Mouse (Mus musculus): Measurements from ENCODE around the gene Cacfd1. TPM values are rescaled to one million over a fixed set of nuclear protein-coding genes. Genes with fewer than 3 reads are reported as not detected.

Cacfd1 gene
- total and polyA plus RNA-seq, 2 experiments = 17.7 to 58.0 TPM

DNA sequence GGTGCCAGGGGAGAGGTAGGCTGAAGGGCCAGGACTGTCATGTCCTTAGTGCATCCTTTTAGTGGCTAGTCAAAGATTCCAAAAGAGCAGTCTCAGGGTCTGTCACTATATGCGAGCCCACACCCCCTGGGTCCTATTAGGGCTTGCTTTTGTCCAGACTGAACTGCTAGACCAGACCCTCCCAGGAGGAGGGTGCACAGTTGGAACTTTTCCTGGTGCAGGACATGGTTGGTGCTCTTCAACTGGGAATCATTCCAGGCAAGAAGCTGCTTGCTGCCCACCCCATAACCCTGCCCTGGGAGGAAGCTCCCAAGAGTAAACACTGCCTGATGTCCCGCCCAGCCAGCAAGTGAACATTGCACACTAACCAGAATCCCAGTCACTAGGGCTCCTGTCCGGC lies 36.6 kb upstream of the Cacfd1 start, which contains the start of gene Adamts13:
Gene Adamts13 (plus strand): TSS at position 301 of the 400 bp plus-strand sequence.
- DNase-seq (ENCODE audit: extremely low read depth, low read depth, low spot score) = peak; percentile 23
- Histone ChIP-seq H3K9ac (ENCODE audit: low read depth, low read length) (peak within 1 kb of the TSS; percentile 25; the same call in 1 of the 2 replicates), H3K79me2 (ENCODE audit: control insufficient read depth, insufficient read depth, low read length) (no peaks in the 10 kb centered on the region), H3K27ac (replicated peaks; ENCODE audit: insufficient read depth, low read depth, low read length) (peak within 1 kb of the TSS; percentile 52), H3K36me3 (ENCODE audit: control insufficient read depth, insufficient read depth, low read length) (no peaks in the 10 kb centered on the region), H3K4me1 (ENCODE audit: control insufficient read depth, insufficient read depth, low read length) (no peaks in the 10 kb centered on the region), H3K4me3 (ENCODE audit: insufficient read depth, low read depth, low read length) (peak within 1 kb of the TSS; percentile 38; the same call in 1 of the 2 replicates), H3K27me3 (ENCODE audit: control insufficient read depth, insufficient read depth, low read length) (no peaks in the 10 kb centered on the region)
- 52% methylated on average over 3 of the region's 3 CpGs for WGBS
- TF ChIP-seq CTCF (IDR thresholded peaks at IDR 0.05; ENCODE audit: low read depth, low read length) (no peak), POLR2A (IDR thresholded peaks at IDR 0.05; ENCODE audit: extremely low read depth, insufficient read depth, low read length) (no peak)

DNA sequence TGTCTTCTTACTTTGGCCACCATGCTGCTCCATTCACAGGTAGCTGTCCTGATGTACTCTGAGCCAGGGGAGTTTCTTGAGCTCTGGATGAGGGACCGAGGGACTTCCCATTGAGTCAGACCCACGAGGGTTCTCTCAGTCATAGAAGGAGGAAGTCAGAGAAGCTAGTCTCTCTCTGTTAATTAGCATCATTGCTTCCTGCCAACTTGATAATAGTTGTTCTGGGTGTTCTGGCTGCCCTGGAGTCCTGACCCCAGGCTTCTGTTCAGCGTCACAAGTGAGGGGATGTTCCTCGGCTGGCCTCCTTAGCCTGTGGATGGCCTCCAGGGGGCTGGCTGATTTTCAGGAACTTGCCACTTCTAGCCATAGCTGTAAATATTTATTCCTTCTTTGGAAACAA lies 35.8 kb upstream of the Cacfd1 start:
- Histone ChIP-seq H3K27me3 (ENCODE audit: control insufficient read depth, insufficient read depth, low read length) (no peaks in the 10 kb centered on the region), H3K79me2 (ENCODE audit: control insufficient read depth, insufficient read depth, low read length) (no peaks in the 10 kb centered on the region), H3K36me3 (ENCODE audit: control insufficient read depth, insufficient read depth, low read length) (no peaks in the 10 kb centered on the region), H3K9ac (ENCODE audit: low read depth, low read length) (no peak overlapping the region), H3K4me1 (ENCODE audit: control insufficient read depth, insufficient read depth, low read length) (no peaks in the 10 kb centered on the region), H3K27ac (replicated peaks; ENCODE audit: insufficient read depth, low read depth, low read length) (peak overlapping the region; percentile 38; the same call in 1 of the 2 replicates), H3K4me3 (ENCODE audit: insufficient read depth, low read depth, low read length) (no peak overlapping the region)
- 66% methylated on average over 4 of the region's 4 CpGs for WGBS
- peak; percentile 51 for DNase-seq (ENCODE audit: extremely low read depth, low read depth, low spot score)
- TF ChIP-seq POLR2A (IDR thresholded peaks at IDR 0.05; ENCODE audit: extremely low read depth, insufficient read depth, low read length) (no peak), CTCF (IDR thresholded peaks at IDR 0.05; ENCODE audit: low read depth, low read length) (no peak)

DNA sequence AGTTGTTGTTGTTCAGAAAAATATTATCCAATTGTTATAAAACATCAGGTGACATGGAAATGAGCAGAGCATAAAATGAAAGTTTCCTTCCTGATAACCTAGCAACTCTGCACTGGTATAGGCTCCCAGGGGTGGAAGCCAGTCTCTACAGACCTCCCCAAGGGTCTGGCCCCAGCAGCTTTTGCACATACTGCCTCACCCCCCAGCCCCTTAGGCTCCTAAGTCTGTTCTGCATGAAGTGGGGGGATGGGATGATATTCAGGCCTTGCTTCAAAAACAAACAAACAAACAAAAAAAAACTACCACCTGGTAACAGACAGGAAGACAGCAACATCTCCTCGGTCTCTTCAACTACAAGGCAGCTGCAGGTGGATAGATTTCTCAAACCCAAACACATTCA lies 29.4 kb upstream of the Cacfd1 start:
- H3K9ac ChIP-seq (ENCODE audit: low read depth, low read length) = no peak overlapping the region

DNA sequence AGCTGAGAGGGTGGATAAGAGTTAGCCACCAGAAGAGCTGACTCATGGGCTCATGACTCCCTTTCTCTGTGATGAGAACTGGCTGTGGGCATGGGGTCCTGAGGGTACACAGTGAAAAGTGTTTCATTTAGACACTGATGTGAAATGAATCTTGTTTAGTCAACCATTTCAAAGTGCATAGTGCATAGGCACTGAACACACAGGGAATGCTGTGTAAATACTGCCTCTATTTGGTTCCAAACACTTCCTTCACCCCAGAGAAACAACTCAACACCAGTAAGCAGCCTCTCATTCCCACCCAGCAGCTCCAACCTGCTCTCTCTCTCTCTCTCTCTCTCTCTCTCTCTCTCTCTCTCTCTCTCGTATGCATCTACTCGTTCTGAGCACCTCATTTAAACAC lies 25.5 kb upstream of the Cacfd1 start:
- WGBS = 20% methylated on average over 2 of the region's 2 CpGs
- H3K4me1 ChIP-seq (ENCODE audit: control insufficient read depth, insufficient read depth, low read length) = peaks cover 9% of the 10 kb centered on the region
- no peaks in the 10 kb centered on the region for H3K36me3 ChIP-seq (ENCODE audit: control insufficient read depth, insufficient read depth, low read length)
- TF ChIP-seq CTCF (IDR thresholded peaks at IDR 0.05; ENCODE audit: low read depth, low read length) (no peak), POLR2A (IDR thresholded peaks at IDR 0.05; ENCODE audit: extremely low read depth, insufficient read depth, low read length) (no peak)
- H3K79me2 ChIP-seq (ENCODE audit: control insufficient read depth, insufficient read depth, low read length) = no peaks in the 10 kb centered on the region
- DNase-seq (ENCODE audit: extremely low read depth, low read depth, low spot score) = peak; percentile 66
- H3K27me3 ChIP-seq (ENCODE audit: control insufficient read depth, insufficient read depth, low read length) = no peaks in the 10 kb centered on the region
- no peak overlapping the region for H3K4me3 ChIP-seq (ENCODE audit: insufficient read depth, low read depth, low read length)
- no peak overlapping the region for H3K9ac ChIP-seq (ENCODE audit: low read depth, low read length)
- H3K27ac ChIP-seq (replicated peaks; ENCODE audit: insufficient read depth, low read depth, low read length) = no peak overlapping the region

More for the DNA sequence above, 29.4 kb upstream of the Cacfd1 start:
- Histone ChIP-seq H3K36me3 (ENCODE audit: control insufficient read depth, insufficient read depth, low read length) (no peaks in the 10 kb centered on the region), H3K27ac (replicated peaks; ENCODE audit: insufficient read depth, low read depth, low read length) (no peak overlapping the region), H3K79me2 (ENCODE audit: control insufficient read depth, insufficient read depth, low read length) (no peaks in the 10 kb centered on the region), H3K4me3 (ENCODE audit: insufficient read depth, low read depth, low read length) (no peak overlapping the region), H3K4me1 (ENCODE audit: control insufficient read depth, insufficient read depth, low read length) (peaks cover 9% of the 10 kb centered on the region), H3K27me3 (ENCODE audit: control insufficient read depth, insufficient read depth, low read length) (no peaks in the 10 kb centered on the region)
- WGBS = 86% methylated on average over 1 of the region's 1 CpGs
- no peak for DNase-seq (ENCODE audit: extremely low read depth, low read depth, low spot score)
- TF ChIP-seq CTCF (IDR thresholded peaks at IDR 0.05; ENCODE audit: low read depth, low read length) (no peak), POLR2A (IDR thresholded peaks at IDR 0.05; ENCODE audit: extremely low read depth, insufficient read depth, low read length) (no peak)

DNA sequence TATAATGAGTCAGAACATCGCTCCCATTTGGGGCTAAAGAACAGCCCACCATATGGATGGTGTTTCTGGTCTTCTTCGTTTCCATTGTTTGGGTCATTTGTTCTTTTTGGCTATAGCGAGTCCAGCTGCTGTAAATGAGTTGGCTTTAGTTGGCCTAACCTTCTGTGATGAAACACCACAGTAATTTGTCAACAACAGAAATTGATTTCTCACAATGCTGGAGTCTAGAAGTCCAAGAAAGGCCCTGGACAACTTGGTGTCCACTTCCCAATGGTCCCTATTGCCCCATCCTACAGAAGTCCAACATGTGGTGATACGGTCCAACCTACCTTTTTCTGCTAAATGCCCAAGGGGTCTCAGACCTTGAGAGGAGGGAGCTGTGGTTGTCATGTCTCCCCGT lies 25.1 kb upstream of the Cacfd1 start:
- H3K4me3 ChIP-seq (ENCODE audit: insufficient read depth, low read depth, low read length) = no peak overlapping the region
- H3K27ac ChIP-seq (replicated peaks; ENCODE audit: insufficient read depth, low read depth, low read length) = no peak overlapping the region
- no peak overlapping the region for H3K9ac ChIP-seq (ENCODE audit: low read depth, low read length)
- peak; percentile 85 for DNase-seq (ENCODE audit: extremely low read depth, low read depth, low spot score)
- no peaks in the 10 kb centered on the region for H3K79me2 ChIP-seq (ENCODE audit: control insufficient read depth, insufficient read depth, low read length)
- TF ChIP-seq CTCF (IDR thresholded peaks at IDR 0.05; ENCODE audit: low read depth, low read length) = no peak
- TF ChIP-seq POLR2A (IDR thresholded peaks at IDR 0.05; ENCODE audit: extremely low read depth, insufficient read depth, low read length) = no peak
- 33% methylated on average over 5 of the region's 5 CpGs for WGBS
- no peaks in the 10 kb centered on the region for H3K27me3 ChIP-seq (ENCODE audit: control insufficient read depth, insufficient read depth, low read length)
- peaks cover 9% of the 10 kb centered on the region for H3K4me1 ChIP-seq (ENCODE audit: control insufficient read depth, insufficient read depth, low read length)
- H3K36me3 ChIP-seq (ENCODE audit: control insufficient read depth, insufficient read depth, low read length) = no peaks in the 10 kb centered on the region

DNA sequence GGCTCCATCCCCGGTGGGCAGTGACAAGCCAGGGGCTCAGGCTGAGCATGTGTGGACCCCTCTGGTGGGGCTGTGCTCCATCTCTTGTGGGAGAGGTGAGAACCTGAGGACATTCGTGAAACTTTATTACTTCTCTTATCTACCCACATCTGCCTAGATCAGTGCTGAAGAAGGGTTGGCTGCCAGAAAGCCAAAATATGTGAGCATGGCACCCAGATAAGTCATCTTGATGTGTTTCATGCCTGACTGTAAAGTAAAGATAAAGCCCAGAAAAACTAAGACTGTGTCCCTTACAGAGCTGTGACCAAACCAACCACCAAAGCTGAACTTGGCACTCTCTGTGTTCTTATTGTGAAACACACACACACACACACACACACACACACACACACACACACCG lies 15.8 kb upstream of the Cacfd1 start:
- H3K27ac ChIP-seq (replicated peaks; ENCODE audit: insufficient read depth, low read depth, low read length) = no peak overlapping the region

More for the DNA sequence above, 15.8 kb upstream of the Cacfd1 start:
- 83% methylated on average over 3 of the region's 3 CpGs for WGBS
- Histone ChIP-seq H3K36me3 (ENCODE audit: control insufficient read depth, insufficient read depth, low read length) (no peaks in the 10 kb centered on the region), H3K4me1 (ENCODE audit: control insufficient read depth, insufficient read depth, low read length) (no peaks in the 10 kb centered on the region), H3K4me3 (ENCODE audit: insufficient read depth, low read depth, low read length) (no peak overlapping the region), H3K27me3 (ENCODE audit: control insufficient read depth, insufficient read depth, low read length) (no peaks in the 10 kb centered on the region), H3K9ac (ENCODE audit: low read depth, low read length) (no peak overlapping the region), H3K79me2 (ENCODE audit: control insufficient read depth, insufficient read depth, low read length) (no peaks in the 10 kb centered on the region)
- no peak for DNase-seq (ENCODE audit: extremely low read depth, low read depth, low spot score)
- TF ChIP-seq POLR2A (IDR thresholded peaks at IDR 0.05; ENCODE audit: extremely low read depth, insufficient read depth, low read length) = no peak
- no peak for TF ChIP-seq CTCF (IDR thresholded peaks at IDR 0.05; ENCODE audit: low read depth, low read length)

All from liver, adult 2 months (tissue).